Comparison of ENCODE assay signal across 8 mouse cellular contexts in the genomic region with DNA sequence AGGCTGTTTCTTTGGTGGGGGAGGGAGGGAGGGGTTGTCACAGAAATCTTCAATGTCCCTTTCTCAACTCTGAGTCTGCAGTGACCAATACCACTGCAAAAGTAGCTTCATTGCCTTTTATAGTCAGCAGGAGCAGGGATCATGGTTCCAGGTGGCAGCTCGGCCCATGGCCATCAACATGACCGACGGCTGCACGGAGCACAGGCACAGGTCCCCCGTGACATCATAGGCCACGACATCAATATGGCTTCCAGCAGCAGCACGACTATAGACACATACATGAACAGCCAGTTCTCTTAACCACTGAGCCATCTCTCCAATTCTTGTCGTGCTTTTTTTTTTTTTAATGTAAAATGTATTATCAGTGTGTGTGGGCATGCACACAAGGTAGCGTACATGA.
"Had no signal": no experiment of that assay in that cellular context is flagged by ENCODE, and none has a peak within 500 bp of the region (broad histone marks: within the 10 kb centered on the region; RNA-seq: fewer than 3 reads in every experiment).

No protein-coding gene starts in this region.

- H3K4me3 ChIP-seq: liver, embryonic 12.5 days; lung, embryonic 15.5 days; midbrain, embryonic 10.5 days; midbrain, embryonic 12.5 days; neural tube, embryonic 12.5 days; stomach, embryonic 15.5 days had no signal

- H3K4me2 ChIP-seq: liver, embryonic 12.5 days; lung, embryonic 15.5 days; midbrain, embryonic 12.5 days; neural tube, embryonic 12.5 days; stomach, embryonic 15.5 days had no signal

- H3K36me3 ChIP-seq: lung, embryonic 15.5 days; midbrain, embryonic 10.5 days; midbrain, embryonic 12.5 days; neural tube, embryonic 12.5 days; stomach, embryonic 15.5 days had no signal

- H3K27me3 ChIP-seq: lung, embryonic 15.5 days; stomach, embryonic 15.5 days had no signal

- ATAC-seq: liver, embryonic 12.5 days; lung, postnatal 0 days; midbrain, embryonic 16.5 days had no signal
